Mouse (Mus musculus): Measurements from ENCODE around the gene Scn5a.

Scn5a gene

DNA sequence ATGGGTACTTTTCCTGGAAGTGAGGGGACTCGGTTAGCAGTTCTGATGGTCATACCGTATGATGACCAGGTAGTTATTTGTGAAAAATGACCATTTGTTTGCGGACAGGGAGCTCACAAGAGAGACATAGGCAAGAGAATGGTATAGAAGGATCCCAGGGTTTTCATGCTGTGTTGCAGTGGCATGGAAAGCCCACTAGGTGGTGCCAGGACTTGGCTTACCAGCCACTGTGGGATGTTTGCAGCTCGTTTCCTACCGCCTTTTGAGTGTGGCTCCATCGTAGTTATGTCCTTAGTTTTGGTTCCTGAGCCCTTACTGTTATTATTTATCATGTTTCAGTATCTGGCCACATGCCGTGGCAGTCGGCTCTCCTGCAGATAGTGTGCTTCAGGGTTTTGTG lies 118.4 kb downstream of the Scn5a start:
- DNase-seq (ENCODE audit: low spot score): peak; percentile 55

GRCm38 (mm10) chr9:119457122-119457521 lies 121.7 kb downstream of the Scn5a start:
- DNase-seq (ENCODE audit: low spot score): no peak

DNA sequence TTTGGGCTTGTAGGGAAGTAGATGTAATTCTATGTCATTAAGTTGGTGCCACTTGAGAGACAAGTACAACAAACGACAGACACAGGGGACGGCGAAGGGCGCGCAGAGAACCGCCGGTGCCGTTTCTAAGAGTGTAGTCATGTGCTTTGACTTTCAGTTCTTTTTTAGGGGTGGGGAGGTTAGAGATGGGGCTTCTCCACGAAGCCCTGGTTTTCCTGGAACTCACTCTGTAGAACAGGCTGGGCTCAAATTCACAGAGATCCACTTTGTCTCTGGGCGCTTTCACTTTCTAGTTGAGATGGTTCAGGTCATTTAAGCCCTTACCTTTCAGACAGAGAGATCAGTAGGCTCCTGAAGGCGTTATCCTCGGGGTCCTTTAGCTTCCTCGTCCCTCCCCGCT lies 122.8 kb downstream of the Scn5a start:
- DNase-seq (ENCODE audit: low spot score): no peak

- no peak for DNase-seq (ENCODE audit: low spot score)
Observed at GRCm38 (mm10) chr9:119445737-119446136, 133.1 kb downstream of the Scn5a start.

GRCm38 (mm10) chr9:119444738-119445429 lies 133.9 kb downstream of the Scn5a start, which contains the start of gene Exog:
TSS of gene Exog (plus strand) at chr9:119444943.
- DNase-seq (ENCODE audit: low spot score): peak; percentile 98

DNA sequence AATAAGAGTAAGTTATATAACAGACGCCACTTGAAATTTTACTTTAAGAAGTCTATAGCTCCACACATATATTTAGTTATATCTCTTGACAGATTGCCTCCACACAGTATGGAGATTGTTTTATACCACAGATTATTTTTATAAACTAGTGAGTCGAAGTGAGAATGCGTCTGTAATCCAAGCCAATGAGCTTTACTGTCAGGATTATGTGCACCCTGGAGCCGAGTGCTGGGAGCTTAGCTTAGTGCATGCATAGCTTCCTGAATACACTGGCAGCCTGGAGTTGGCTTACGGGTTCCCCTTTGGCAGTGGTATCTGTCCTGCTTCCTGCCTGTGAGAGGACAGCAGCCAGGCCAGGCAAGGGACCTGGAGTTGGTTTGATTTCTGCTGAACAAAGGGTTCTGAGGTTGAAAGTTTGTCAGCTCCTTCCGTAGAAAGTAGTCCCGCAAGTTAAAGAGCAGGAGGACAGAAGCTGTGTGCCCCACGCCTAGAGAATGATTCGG lies 140.3 kb downstream of the Scn5a start:
- DNase-seq (ENCODE audit: low spot score): no peak

GRCm38 (mm10) chr9:119438065-119438464 lies 140.8 kb downstream of the Scn5a start:
- DNase-seq (ENCODE audit: low spot score): no peak

- no peak for DNase-seq (ENCODE audit: low spot score)
Observed at GRCm38 (mm10) chr9:119435855-119436254, 143.0 kb downstream of the Scn5a start.

All from ovary, postnatal 14 days (tissue).